Comparison of ENCODE assay signal across 28 mouse cellular contexts in genomic region chr5:149956931-149957330, GRCm38 (mm10).
DNase-seq lines count a peak whose midpoint lies in the region; ATAC-seq lines count a peak whose summit lies in the region.
"Had no signal": no experiment of that assay in that cellular context is flagged by ENCODE, and none has a peak within 500 bp of the region (broad histone marks: within the 10 kb centered on the region; RNA-seq: fewer than 3 reads in every experiment).

No protein-coding gene starts in this region.

- peak; percentile 15 for DNase-seq in right cerebral cortex, adult 18-20 months
- no peak for DNase-seq in right cerebral cortex, postnatal 4 days
- peak; percentile 60 for DNase-seq in adrenal gland, adult 8-10 months
- peak; percentile 58 for DNase-seq in brain, adult 2 months (ENCODE audit: low read depth, low spot score)
- DNase-seq in spleen, postnatal 14 days (ENCODE audit: low spot score in 2 of 2): no peak
- DNase-seq in lung, postnatal 36 days: no peak
- DNase-seq: cerebellum, adult 11 months; cerebellum, adult 9-10 months; cerebellum, postnatal 36 days; gastrocnemius, postnatal 25 days; heart, adult 18-20 months; heart, postnatal 4 days; kidney, postnatal 14 days; lung, adult 18-20 months; midbrain, embryonic 14.5 days had no signal

- ATAC-seq in liver, embryonic 12.5 days: no peak
- ATAC-seq: CD4-positive, CD25-positive, alpha-beta regulatory T cell, adult 4 months; forebrain, embryonic 15.5 days; intestine, postnatal 0 days; lung, postnatal 0 days had no signal

- H3K4me1 ChIP-seq in liver, embryonic 12.5 days: no peaks in the 10 kb centered on the region
- H3K4me1 ChIP-seq: embryonic facial prominence, embryonic 12.5 days; forebrain, embryonic 10.5 days; forebrain, embryonic 15.5 days; hindbrain, embryonic 13.5 days had no signal

- WGBS in liver, embryonic 12.5 days (ENCODE audit: insufficient replicate concordance): 73% methylated on average over 4 of the region's 4 CpGs

- H3K27ac ChIP-seq in liver, embryonic 12.5 days: no peak overlapping the region
- H3K27ac ChIP-seq: embryonic facial prominence, embryonic 12.5 days; forebrain, embryonic 10.5 days; forebrain, embryonic 15.5 days; hindbrain, embryonic 13.5 days; left cerebral cortex, adult 2 months; limb, embryonic 13.5 days; macrophage had no signal

- H3K4me2 ChIP-seq in liver, embryonic 12.5 days: no peak overlapping the region
- H3K4me2 ChIP-seq: embryonic facial prominence, embryonic 12.5 days; forebrain, embryonic 15.5 days; heart, embryonic 11.5 days; hindbrain, embryonic 13.5 days; limb, embryonic 13.5 days; liver, embryonic 11.5 days had no signal

- H3K36me3 ChIP-seq in liver, embryonic 12.5 days: no peaks in the 10 kb centered on the region
- H3K36me3 ChIP-seq: embryonic facial prominence, embryonic 12.5 days; forebrain, embryonic 10.5 days; forebrain, embryonic 15.5 days; hindbrain, embryonic 13.5 days; limb, embryonic 13.5 days had no signal

- 0 out of 2 replicates have a peak, but pooled peaks cover 3% of the 10 kb centered on the region for H3K9me3 ChIP-seq in liver, embryonic 12.5 days (replicated peaks)
- H3K9me3 ChIP-seq: embryonic facial prominence, embryonic 12.5 days; forebrain, embryonic 10.5 days; forebrain, embryonic 15.5 days; hindbrain, embryonic 13.5 days had no signal

- no peaks in the 10 kb centered on the region for H3K27me3 ChIP-seq in liver, embryonic 12.5 days (replicated peaks)
- H3K27me3 ChIP-seq: embryonic facial prominence, embryonic 12.5 days; forebrain, embryonic 15.5 days; hindbrain, embryonic 13.5 days; limb, embryonic 13.5 days had no signal

- no peak overlapping the region for H3K9ac ChIP-seq in liver, embryonic 12.5 days
- H3K9ac ChIP-seq: embryonic facial prominence, embryonic 12.5 days; forebrain, embryonic 15.5 days; hindbrain, embryonic 13.5 days; limb, embryonic 13.5 days had no signal

- H3K4me3 ChIP-seq in liver, embryonic 12.5 days: no peak overlapping the region
- H3K4me3 ChIP-seq: embryonic facial prominence, embryonic 12.5 days; forebrain, embryonic 10.5 days; forebrain, embryonic 15.5 days; hindbrain, embryonic 13.5 days; left cerebral cortex, adult 2 months; limb, embryonic 13.5 days had no signal

Comparison
In these comparisons a context has a peak if more than half of its experiments do, and no peak if none do; other contexts are left out.
1. DNase-seq: peak in right cerebral cortex, adult 18-20 months (single experiment), adrenal gland, adult 8-10 months (single experiment) and brain, adult 2 months (single experiment); none in right cerebral cortex, postnatal 4 days (single experiment), spleen, postnatal 14 days (0 of 2) and lung, postnatal 36 days (single experiment).